Mouse (Mus musculus) urinary bladder, adult 2 months (tissue): ENCODE data around the gene Plcd1. TPM values are rescaled to one million over a fixed set of nuclear protein-coding genes. Genes with fewer than 3 reads are reported as not detected.

Experiments
- DNase-seq: peaks from one replicate; pipeline ENCODE4 v3.0.0; 2022; ENCODE audit warnings: low spot score
- polyA plus RNA-seq: library from polyadenylated mRNA; depleted of rRNA; stranded (reverse); fragments of >200 nt; gene quantifications from 2 replicates; pipeline ENCODE4 v1.2.3, GENCODE M21; 2012; rRNA removed

The Plcd1 gene
- polyA plus RNA-seq, 1 experiment = 76.4 TPM

DNA sequence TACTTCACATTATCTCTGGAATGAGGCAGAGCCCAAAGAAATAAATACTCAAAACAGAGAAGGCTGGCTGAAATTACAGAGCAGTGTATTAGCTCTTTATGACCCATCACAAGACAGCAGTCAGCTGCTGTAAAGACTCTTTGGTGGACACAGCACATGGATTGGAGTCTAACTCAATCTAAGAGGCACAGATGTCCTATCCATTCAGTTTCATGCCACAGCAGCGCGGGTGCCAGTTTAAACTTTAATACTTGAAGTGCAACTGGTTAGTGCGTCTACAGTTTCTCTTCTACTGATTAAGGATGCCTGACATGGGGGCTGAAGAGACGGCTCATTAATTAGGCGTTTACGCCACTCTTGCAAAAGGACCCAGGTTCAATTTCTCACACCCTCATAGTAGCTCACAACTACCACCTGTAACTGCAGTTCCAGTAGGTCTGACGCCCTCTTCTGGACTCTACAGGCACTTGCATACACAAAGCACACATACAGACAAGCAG is 67.4 kb downstream of the Plcd1 start:
- DNase-seq = no peak

DNA sequence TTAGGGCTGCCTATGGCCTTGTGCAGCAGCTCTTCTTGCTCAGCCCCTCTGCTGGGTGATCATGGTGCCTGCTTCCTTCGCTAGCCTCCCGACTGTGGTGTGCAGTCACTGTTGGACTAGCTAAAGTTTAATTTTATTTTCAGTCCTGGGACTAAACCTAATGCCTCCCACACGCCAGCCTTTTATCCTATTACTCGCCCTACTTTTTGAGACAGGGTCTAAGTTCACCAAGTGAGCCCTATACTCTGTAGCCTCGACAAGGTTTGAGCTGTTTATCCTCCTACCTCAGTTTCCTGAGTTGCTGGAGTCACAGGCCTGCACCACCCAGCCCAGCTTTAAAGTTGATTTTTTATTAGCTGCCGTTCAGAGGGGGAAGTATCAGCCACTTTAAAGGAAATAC is 68.0 kb downstream of the Plcd1 start:
- no peak for DNase-seq

DNA sequence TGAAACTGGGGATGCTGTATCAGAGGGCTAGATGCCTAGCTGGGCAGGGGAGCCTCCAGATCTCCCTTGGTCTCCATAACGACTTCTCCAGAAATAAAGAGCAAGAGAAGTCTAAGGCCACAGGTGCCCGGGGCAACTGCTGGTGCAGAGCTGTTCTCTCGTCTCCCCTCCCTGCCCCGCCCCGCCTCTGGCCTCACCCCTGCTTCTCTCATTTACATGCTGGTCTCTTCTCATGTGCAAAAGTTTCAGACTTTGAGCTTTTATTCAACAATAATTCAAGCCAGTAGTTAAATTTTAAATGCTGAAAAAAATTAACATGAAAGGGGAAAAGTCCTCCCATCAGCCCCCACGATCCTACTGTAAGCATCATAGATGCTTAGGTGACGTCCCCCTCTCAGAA is 71.6 kb downstream of the Plcd1 start:
- no peak for DNase-seq

Other genes with a start within 250 kb of the Plcd1 start
- gene Ctdspl, start 167.0 kb downstream of the Plcd1 start, polyA plus RNA-seq = 24.4 and 27.7 TPM in 2 replicates
- gene Vill, start 40.7 kb downstream of the Plcd1 start, polyA plus RNA-seq = 25.3 and 25.4 TPM in 2 replicates
- gene Dlec1, start 9.0 kb upstream of the Plcd1 start, polyA plus RNA-seq = 3.2 and 4.2 TPM in 2 replicates
- 206 and 222 TPM in 2 replicates for gene Acaa1b, start 63.6 kb upstream of the Plcd1 start, polyA plus RNA-seq
- 0.03 and 0.07 TPM in 2 replicates for gene Gm47289, start 65.7 kb upstream of the Plcd1 start, polyA plus RNA-seq
- 0.04 and 0.07 TPM in 2 replicates for gene Slc22a13, start 115.6 kb upstream of the Plcd1 start, polyA plus RNA-seq
- 37.3 and 38.1 TPM in 2 replicates for gene Oxsr1, start 228.9 kb upstream of the Plcd1 start, polyA plus RNA-seq
- 144 and 173 TPM in 2 replicates for gene Acaa1a, start 246.2 kb upstream of the Plcd1 start, polyA plus RNA-seq
- 19.4 and 22.4 TPM in 2 replicates for gene Myd88, start 247.9 kb upstream of the Plcd1 start, polyA plus RNA-seq